Mouse (Mus musculus) adrenal gland, adult (tissue): ENCODE results near the gene Gm3336.

Source experiments
- DNase-seq, 2 experiments: peaks; one replicate each; pipeline ENCODE4 v3.0.0; 2022 to 2023; ENCODE audit warnings: low spot score in 1 of 2; ENCODE audit not compliant: inconsistent age in 2 of 2

Gene Gm3336

GRCm38 (mm10) chr8:70715086-70715485, 3.3 kb upstream of the Gm3336 start:
- peak; percentile 45 to 81 for DNase-seq

- peak; percentile 17 to 30 for DNase-seq
Measured at GRCm38 (mm10) chr8:70716521-70717400, 1.6 kb upstream of the Gm3336 start.

GRCm38 (mm10) chr8:70719796-70720270, 1.5 kb downstream of the Gm3336 start:
- DNase-seq: peak; percentile 23 to 64

GRCm38 (mm10) chr8:70720739-70721138, 2.4 kb downstream of the Gm3336 start:
- peak; percentile 75 to 93 for DNase-seq

GRCm38 (mm10) chr8:70721601-70722000, 3.3 kb downstream of the Gm3336 start:
- DNase-seq: peak in 1 of 2 experiments; percentile 12

- no peak for DNase-seq
Measured at GRCm38 (mm10) chr8:70723486-70724210, 5.3 kb downstream of the Gm3336 start, which contains the start of gene Pde4c. Pde4c (plus strand) TSS chr8:70723720.

- no peak for DNase-seq
Measured at GRCm38 (mm10) chr8:70724216-70724615, 5.9 kb downstream of the Gm3336 start.

- DNase-seq: peak; percentile 23 to 56
Measured at GRCm38 (mm10) chr8:70725792-70726447, 7.6 kb downstream of the Gm3336 start.

- DNase-seq: no peak
Measured at GRCm38 (mm10) chr8:70726721-70727120, 8.4 kb downstream of the Gm3336 start.

GRCm38 (mm10) chr8:70729808-70730475, 11.6 kb downstream of the Gm3336 start:
- peak in 1 of 2 experiments; percentile 33 for DNase-seq

- DNase-seq: no peak
Measured at GRCm38 (mm10) chr8:70730956-70731355, 12.6 kb downstream of the Gm3336 start.

GRCm38 (mm10) chr8:70737705-70738104, 19.4 kb downstream of the Gm3336 start:
- no peak for DNase-seq

GRCm38 (mm10) chr8:70738211-70738610, 19.9 kb downstream of the Gm3336 start:
- no peak for DNase-seq

- no peak for DNase-seq
Measured at GRCm38 (mm10) chr8:70741661-70742060, 23.3 kb downstream of the Gm3336 start.

- no peak for DNase-seq
Measured at GRCm38 (mm10) chr8:70742176-70742575, 23.8 kb downstream of the Gm3336 start.

- DNase-seq: peak; percentile 45 to 58
Measured at GRCm38 (mm10) chr8:70742981-70743655, 24.8 kb downstream of the Gm3336 start.

GRCm38 (mm10) chr8:70743656-70744590, 25.6 kb downstream of the Gm3336 start:
- DNase-seq: peak; percentile 82 to 91

GRCm38 (mm10) chr8:70744806-70745205, 26.5 kb downstream of the Gm3336 start:
- peak; percentile 14 to 36 for DNase-seq

- DNase-seq: peak in 1 of 2 experiments; percentile 13
Measured at GRCm38 (mm10) chr8:70745691-70746220, 27.4 kb downstream of the Gm3336 start.
